Mouse (Mus musculus) stomach, postnatal 0 days (tissue): ENCODE data around the gene Pld6. TPM values are rescaled to one million over a fixed set of nuclear protein-coding genes. Genes with fewer than 3 reads are reported as not detected.

Source experiments
- ATAC-seq: fragments of 200-750 bp; cut with Nextera tagmentation; 2 replicates; pipeline ENCODE4 v1.8.0; 2017; ENCODE audit not compliant: low FRiP score, low TSS enrichment
- DNase-seq: peaks from one replicate; pipeline ENCODE4 v3.0.0-alpha.2; 2016; ENCODE audit warnings: low spot score
- H3K27ac ChIP-seq: fragments of 300-500 bp; sonication (generic); replicated peaks from 2 replicates; pipeline ENCODE4 v1.5.1; 2014; ENCODE audit warnings: mild to moderate bottlenecking, control low read depth
- H3K27me3 ChIP-seq: fragments of 300-500 bp; sonication (generic); 2 replicates; pipeline ENCODE4 v1.6.1; 2014; ENCODE audit warnings: low read length; ENCODE audit not compliant: control insufficient read depth, insufficient read depth
- H3K36me3 ChIP-seq: fragments of 300-500 bp; sonication (generic); 2 replicates; pipeline ENCODE4 v1.6.1; 2014; ENCODE audit warnings: low read length, mixed read lengths; ENCODE audit not compliant: control insufficient read depth, insufficient read depth
- H3K4me1 ChIP-seq: fragments of 300-500 bp; sonication (generic); replicated peaks from 2 replicates; pipeline ENCODE4 v1.6.1; 2014; ENCODE audit warnings: antibody characterized with exemption; ENCODE audit not compliant: control insufficient read depth, insufficient read depth
- H3K4me2 ChIP-seq: fragments of 300-500 bp; sonication (generic); replicated peaks from 2 replicates; pipeline ENCODE4 v1.6.1; 2014; ENCODE audit warnings: low read depth, mild to moderate bottlenecking, control low read depth, moderate library complexity
- H3K4me3 ChIP-seq: fragments of 300-500 bp; sonication (generic); 2 replicates; pipeline ENCODE4 v1.5.1; 2014; ENCODE audit warnings: low read depth, low read length, control low read depth
- H3K9ac ChIP-seq: fragments of 300-500 bp; sonication (generic); 2 replicates; pipeline ENCODE4 v1.6.1; 2014; ENCODE audit warnings: mild to moderate bottlenecking, low read length, control low read depth, mixed read lengths
- H3K9me3 ChIP-seq: fragments of 300-500 bp; sonication (generic); 2 replicates; pipeline ENCODE4 v1.6.1; 2016; ENCODE audit warnings: low read length; ENCODE audit not compliant: control insufficient read depth
- CTCF ChIP-seq: IDR thresholded peaks from 2 replicates; pipeline ENCODE4 v1.5.1; 2016; ENCODE audit warnings: antibody characterized with exemption, low read depth, mild to moderate bottlenecking, moderate library complexity
- EP300 ChIP-seq: optimal IDR thresholded peaks from 2 replicates; pipeline ENCODE3; 2016; ENCODE audit warnings: antibody characterized with exemption
- WGBS: fragments of 180-500 bp; shearing (Covaris S2); extraction: QIAGEN DNeasy Blood & Tissue Kit; methylation state at CpG from one replicate; pipeline ENCODE4 v1.1.7; 2014; 5-methylcytosine and 5-hydroxymethylcytosine counted together
- polyA plus RNA-seq: library from polyadenylated mRNA; unstranded; fragments of >200 nt; fragmentation: Nextera tagmentation; extraction: Ambion mirVana; gene quantifications from 2 replicates; pipeline ENCODE4 v1.2.1, GENCODE M21; 2015

Gene Pld6
- polyA plus RNA-seq, 1 experiment from 2014 or later = 5.9 TPM

DNA sequence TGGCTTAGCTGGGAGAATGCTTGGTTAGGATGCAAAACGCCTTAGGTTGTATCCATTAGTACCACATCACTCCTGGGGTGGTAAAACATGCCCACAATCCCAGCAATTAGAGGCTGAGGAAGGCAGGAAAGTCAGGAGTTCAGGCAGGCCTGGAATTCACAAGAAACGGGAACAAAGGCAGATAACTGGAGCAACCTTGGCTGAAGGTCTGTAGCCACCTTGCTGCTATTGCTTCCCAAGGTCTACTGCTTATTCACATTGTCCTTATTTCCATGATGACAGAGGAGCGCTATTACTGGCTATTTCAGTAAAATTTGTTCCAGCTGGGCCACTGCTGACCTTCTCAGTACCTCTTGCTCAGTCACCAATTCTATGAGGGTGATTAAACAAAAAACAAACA is 25.8 kb upstream of the Pld6 start:
- H3K4me2 ChIP-seq = no peak overlapping the region
- no peak overlapping the region for H3K9ac ChIP-seq
- H3K27ac ChIP-seq = no peak overlapping the region
- no peaks in the 10 kb centered on the region for H3K9me3 ChIP-seq
- ATAC-seq (no peak), DNase-seq (no peak)
- H3K27me3 ChIP-seq = no peaks in the 10 kb centered on the region
- no peak for TF ChIP-seq CTCF
- no peak for TF ChIP-seq EP300
- WGBS = 56% methylated on average over 3 of the region's 3 CpGs
- H3K4me1 ChIP-seq = 0 out of 2 replicates have a peak, but pooled peaks cover 5% of the 10 kb centered on the region
- no peak overlapping the region for H3K4me3 ChIP-seq
- peaks cover 5% of the 10 kb centered on the region for H3K36me3 ChIP-seq

DNA sequence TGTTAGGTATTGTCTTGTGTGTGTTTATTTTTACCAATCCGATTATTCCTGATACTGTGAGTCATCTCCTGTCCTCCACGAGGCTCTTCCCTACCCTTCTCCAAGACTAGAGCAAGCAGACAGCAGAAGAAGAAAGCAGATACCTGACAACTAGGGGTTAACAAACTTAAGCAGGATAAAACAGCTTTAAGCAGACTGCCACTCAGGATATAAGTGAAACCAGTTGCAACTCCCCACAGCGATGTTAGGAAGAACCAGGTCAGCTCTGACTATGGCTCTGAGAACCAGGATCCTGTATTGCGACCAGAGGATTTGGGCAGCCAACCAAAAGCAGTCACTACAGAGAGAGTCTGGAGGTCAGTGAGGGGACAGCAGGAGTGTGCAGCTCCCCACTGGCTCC is 23.8 kb upstream of the Pld6 start:
- H3K9ac ChIP-seq = no peak overlapping the region

GRCm38 (mm10) chr11:59810480-59811158 is 23.2 kb upstream of the Pld6 start:
- Histone ChIP-seq H3K4me2 (peak overlapping the region; percentile 84), H3K9ac (peak overlapping the region; percentile 97; the same call in 1 of the 2 replicates), H3K9me3 (no peaks in the 10 kb centered on the region), H3K4me1 (0 out of 2 replicates have a peak, but pooled peaks cover 5% of the 10 kb centered on the region), H3K4me3 (peak overlapping the region; percentile 79), H3K27ac (peak overlapping the region; percentile 97), H3K27me3 (no peaks in the 10 kb centered on the region), H3K36me3 (peaks cover 12% of the 10 kb centered on the region)
- 57% methylated on average over 14 of the region's 14 CpGs for WGBS
- ATAC-seq (no peak), DNase-seq (no peak)
- TF ChIP-seq EP300 (no peak), CTCF (no peak)

More for the DNA sequence above, 23.8 kb upstream of the Pld6 start:
- Histone ChIP-seq H3K4me1 (0 out of 2 replicates have a peak, but pooled peaks cover 5% of the 10 kb centered on the region), H3K27me3 (no peaks in the 10 kb centered on the region), H3K36me3 (peaks cover 8% of the 10 kb centered on the region; the same call in 1 of the 2 replicates), H3K9me3 (no peaks in the 10 kb centered on the region), H3K27ac (no peak overlapping the region; the same call in 1 of the 2 replicates), H3K4me2 (no peak overlapping the region), H3K4me3 (no peak overlapping the region)
- DNase-seq (no peak), ATAC-seq (no peak)
- WGBS = 46% methylated on average over 4 of the region's 4 CpGs
- TF ChIP-seq CTCF (no peak), EP300 (no peak)

DNA sequence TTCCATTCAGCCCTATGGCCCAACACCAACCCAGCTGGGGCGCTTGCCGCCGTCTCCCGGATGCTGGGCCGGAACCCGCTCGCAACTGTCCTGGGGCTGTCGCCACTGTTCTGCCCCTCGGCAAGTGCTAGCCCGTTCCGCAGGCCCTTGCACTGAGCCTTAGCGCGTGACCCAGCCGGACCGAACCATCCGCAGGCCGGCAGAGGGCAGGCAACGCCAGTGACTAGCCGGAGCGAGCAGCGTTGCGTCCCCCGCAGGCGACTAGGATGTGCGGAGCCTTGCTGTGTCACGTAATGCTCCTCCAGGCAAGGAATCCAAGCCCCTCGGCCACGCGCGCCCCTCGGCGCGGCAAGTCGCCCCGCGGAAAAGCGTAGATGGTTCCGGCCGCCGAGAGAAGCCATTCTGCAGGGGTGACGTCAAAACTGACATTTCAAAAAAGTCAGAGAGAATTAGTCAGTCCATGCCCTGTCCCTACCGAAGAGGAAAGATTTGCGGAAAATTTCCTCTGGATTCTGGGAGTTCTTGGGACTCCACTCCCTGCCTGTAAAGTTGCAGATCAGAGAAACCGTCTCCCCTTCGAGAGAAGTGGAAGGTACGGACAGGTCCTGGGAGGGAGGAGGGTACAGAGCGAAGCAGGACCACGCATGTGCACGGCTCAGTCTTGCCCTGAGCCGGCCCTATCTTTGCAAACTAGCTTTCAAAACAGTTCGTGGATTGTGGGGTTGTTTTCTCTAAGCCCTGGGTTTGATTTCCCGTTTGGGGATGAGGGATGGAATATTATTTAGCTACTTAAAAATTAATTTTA is 22.4 kb upstream of the Pld6 start, which contains the start of gene Flcn:
Gene Flcn, minus strand, starts transcription at position 347 of the 805 bp plus-strand sequence.
- peak; percentile 91 for ATAC-seq
- Histone ChIP-seq H3K4me2 (peak within 1 kb of the TSS; percentile 84), H3K27me3 (no peaks in the 10 kb centered on the region), H3K4me1 (0 out of 2 replicates have a peak, but pooled peaks cover 5% of the 10 kb centered on the region), H3K9me3 (no peaks in the 10 kb centered on the region), H3K9ac (peak within 1 kb of the TSS; percentile 97), H3K36me3 (peaks cover 14% of the 10 kb centered on the region), H3K27ac (peak within 1 kb of the TSS; percentile 97), H3K4me3 (peak within 1 kb of the TSS; percentile 79)
- under 1% methylated on average over 52 of the region's 52 CpGs for WGBS
- TF ChIP-seq CTCF (peak; percentile 66), EP300 (no peak)
- DNase-seq = peak; percentile 87

DNA sequence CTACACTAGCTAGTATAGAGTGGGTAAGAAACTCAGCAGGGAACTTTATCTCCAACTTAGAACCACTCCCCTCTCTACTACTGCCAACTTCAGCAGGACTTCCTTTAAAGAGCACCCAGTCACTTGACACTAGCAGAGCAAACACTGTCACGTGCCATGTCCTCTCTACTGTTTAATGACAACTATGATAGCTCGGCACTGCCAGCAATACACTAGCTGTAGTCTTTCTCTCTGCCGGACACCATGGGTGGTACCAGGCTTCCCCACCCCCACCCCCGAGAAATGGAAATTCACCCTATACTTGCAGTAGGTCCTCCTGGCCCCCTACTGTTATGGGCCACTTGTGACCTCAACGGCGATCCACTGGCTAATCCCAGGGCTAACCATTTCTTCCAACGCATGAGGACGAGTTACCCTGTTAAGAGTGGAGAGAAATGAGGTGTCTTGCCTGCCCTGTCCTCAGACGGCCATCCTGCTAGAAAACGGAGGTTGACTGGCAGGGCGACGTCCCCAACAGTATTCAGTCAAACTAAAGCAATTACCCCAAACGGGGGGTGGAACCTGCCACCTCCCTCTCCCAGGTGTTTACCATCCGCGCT is 21.7 kb upstream of the Pld6 start:
- Histone ChIP-seq H3K9me3 (no peaks in the 10 kb centered on the region), H3K4me1 (0 out of 2 replicates have a peak, but pooled peaks cover 5% of the 10 kb centered on the region), H3K27me3 (no peaks in the 10 kb centered on the region), H3K4me3 (peak overlapping the region; percentile 79), H3K4me2 (peak overlapping the region; percentile 84), H3K27ac (peak overlapping the region; percentile 97), H3K9ac (peak overlapping the region; percentile 97), H3K36me3 (peaks cover 15% of the 10 kb centered on the region)
- ATAC-seq = peak; percentile 69
- DNase-seq = peak; percentile 55
- TF ChIP-seq EP300 = no peak
- WGBS = 0% methylated on average over 15 of the region's 15 CpGs
